Mouse (Mus musculus) E14TG2a.4 (cell line): ENCODE measurements around the gene Srsf1.

Source experiments
- CTCF ChIP-seq: conservative IDR thresholded peaks from 2 replicates; pipeline ENCODE4 v1.5.1; 2014; ENCODE audit warnings: low read length
- POU5F1 ChIP-seq: IDR thresholded peaks from 2 replicates; pipeline ENCODE4 v1.6.1; 2014; ENCODE audit warnings: low read length, borderline replicate concordance

DNA sequence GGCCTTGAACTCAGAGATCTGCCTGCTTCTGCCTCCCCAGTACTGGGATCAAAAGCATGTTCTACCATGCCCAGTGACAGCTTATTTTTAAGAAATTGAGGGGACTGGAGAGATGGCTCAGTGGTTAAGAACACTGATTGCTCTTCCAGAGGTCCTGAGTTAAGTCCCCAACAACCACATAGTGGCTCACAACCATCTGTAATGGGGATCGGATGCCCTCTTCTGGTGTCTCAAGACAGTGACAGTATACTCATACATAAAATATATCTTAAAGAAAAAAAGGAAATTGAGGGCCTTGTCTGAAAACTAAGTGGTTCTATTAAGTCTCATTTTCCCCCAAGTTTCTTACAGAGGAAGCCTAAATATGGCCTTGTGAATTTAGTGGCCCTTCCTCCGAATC, 10.6 kb downstream of the Srsf1 start:
- no peak for TF ChIP-seq CTCF
- no peak for TF ChIP-seq POU5F1
